Mouse (Mus musculus) frontal cortex, postnatal 25 days (tissue): ENCODE measurements at regions not wholly inside any gene's neighbourhood (a gene's known extent, or its start where the extent isn't known, plus 50 kb on each side); places are given as distances from the start of the nearest gene placed in this dataset.

Source experiments
- DNase-seq, 2 experiments: peaks; one replicate each; pipeline ENCODE4 v3.0.0; 2022; ENCODE audit warnings: low spot score in 2 of 2

- no peak for DNase-seq
Measured at GRCm38 (mm10) chr5:106056631-106057030, 180.3 kb downstream of the Zfp326 start.

GRCm38 (mm10) chr5:106055221-106055620 is 178.9 kb downstream of the Zfp326 start:
- no peak for DNase-seq

- DNase-seq = no peak
Measured at GRCm38 (mm10) chr5:106051026-106051425, 174.7 kb downstream of the Zfp326 start.

GRCm38 (mm10) chr5:106044878-106045585 is 168.7 kb downstream of the Zfp326 start:
- no peak for DNase-seq

GRCm38 (mm10) chr5:106038321-106038720 is 162.0 kb downstream of the Zfp326 start:
- no peak for DNase-seq

- no peak for DNase-seq
Measured at GRCm38 (mm10) chr5:106036176-106036575, 159.8 kb downstream of the Zfp326 start.

- no peak for DNase-seq
Measured at GRCm38 (mm10) chr5:106032956-106033355, 156.6 kb downstream of the Zfp326 start.

- DNase-seq = no peak
Measured at GRCm38 (mm10) chr5:106026861-106027260, 150.5 kb downstream of the Zfp326 start.

- DNase-seq = no peak
Measured at GRCm38 (mm10) chr5:106004292-106004917, 128.0 kb downstream of the Zfp326 start.

- no peak for DNase-seq
Measured at GRCm38 (mm10) chr5:106003321-106004291, 127.2 kb downstream of the Zfp326 start.

GRCm38 (mm10) chr5:106002330-106002729 is 126.0 kb downstream of the Zfp326 start:
- no peak for DNase-seq

GRCm38 (mm10) chr5:105994218-105994617 is 117.9 kb downstream of the Zfp326 start:
- no peak for DNase-seq

- no peak for DNase-seq
Measured at GRCm38 (mm10) chr5:105993066-105993760, 116.8 kb downstream of the Zfp326 start.

GRCm38 (mm10) chr5:105990777-105991176 is 114.4 kb downstream of the Zfp326 start:
- DNase-seq = no peak

- DNase-seq = peak in 1 of 2 experiments; percentile 23
Measured at GRCm38 (mm10) chr5:105986401-105986800, 110.0 kb downstream of the Zfp326 start.

- DNase-seq = no peak
Measured at GRCm38 (mm10) chr5:105983131-105983530, 106.8 kb downstream of the Zfp326 start.

GRCm38 (mm10) chr5:105976746-105977145 is 100.4 kb downstream of the Zfp326 start:
- no peak for DNase-seq

GRCm38 (mm10) chr5:105976076-105976475 is 99.7 kb downstream of the Zfp326 start:
- DNase-seq = no peak

GRCm38 (mm10) chr5:105975275-105976011 is 99.1 kb downstream of the Zfp326 start:
- DNase-seq = no peak

- no peak for DNase-seq
Measured at GRCm38 (mm10) chr5:105974576-105975177, 98.3 kb downstream of the Zfp326 start.
